Mouse (Mus musculus): Measurements from ENCODE around the gene Gng2. TPM values are rescaled to one million over a fixed set of nuclear protein-coding genes. Genes with fewer than 3 reads are reported as not detected.

Gene Gng2
- polyA plus RNA-seq, 1 experiment from 2014 or later: 390 TPM

DNA sequence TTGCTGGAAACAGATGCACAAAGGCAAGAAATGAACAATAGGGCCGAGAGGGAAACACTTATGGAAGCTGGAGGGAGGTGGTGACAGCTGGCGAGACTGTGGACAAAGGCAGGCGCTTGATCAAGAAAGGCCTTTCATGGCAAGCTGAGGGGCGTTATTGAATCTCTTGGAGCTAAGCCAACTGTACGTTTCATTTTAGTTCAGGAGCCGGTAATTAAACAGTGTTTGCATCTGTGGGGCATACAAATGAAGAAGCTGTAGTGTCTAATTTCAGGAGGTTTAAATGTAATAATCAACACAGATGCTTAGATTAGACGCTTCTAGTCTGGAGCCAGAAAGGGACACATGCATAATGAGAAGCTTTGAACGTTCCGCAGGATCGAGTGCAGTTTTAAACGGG lies 151.9 kb downstream of the Gng2 start:
- Histone ChIP-seq H3K9me3 (no peaks in the 10 kb centered on the region), H3K4me2 (peak overlapping the region; percentile 30), H3K4me3 (no peak overlapping the region), H3K36me3 (peaks cover 10% of the 10 kb centered on the region), H3K4me1 (replicated peaks) (peaks cover 30% of the 10 kb centered on the region), H3K27ac (replicated peaks) (peak overlapping the region; percentile 72), H3K9ac (peak overlapping the region; percentile 19; the same call in 1 of the 2 replicates), H3K27me3 (no peaks in the 10 kb centered on the region)
- no peak for ATAC-seq (ENCODE audit: low FRiP score, low read depth)
- WGBS: 14% methylated on average over 11 of the region's 11 CpGs

DNA sequence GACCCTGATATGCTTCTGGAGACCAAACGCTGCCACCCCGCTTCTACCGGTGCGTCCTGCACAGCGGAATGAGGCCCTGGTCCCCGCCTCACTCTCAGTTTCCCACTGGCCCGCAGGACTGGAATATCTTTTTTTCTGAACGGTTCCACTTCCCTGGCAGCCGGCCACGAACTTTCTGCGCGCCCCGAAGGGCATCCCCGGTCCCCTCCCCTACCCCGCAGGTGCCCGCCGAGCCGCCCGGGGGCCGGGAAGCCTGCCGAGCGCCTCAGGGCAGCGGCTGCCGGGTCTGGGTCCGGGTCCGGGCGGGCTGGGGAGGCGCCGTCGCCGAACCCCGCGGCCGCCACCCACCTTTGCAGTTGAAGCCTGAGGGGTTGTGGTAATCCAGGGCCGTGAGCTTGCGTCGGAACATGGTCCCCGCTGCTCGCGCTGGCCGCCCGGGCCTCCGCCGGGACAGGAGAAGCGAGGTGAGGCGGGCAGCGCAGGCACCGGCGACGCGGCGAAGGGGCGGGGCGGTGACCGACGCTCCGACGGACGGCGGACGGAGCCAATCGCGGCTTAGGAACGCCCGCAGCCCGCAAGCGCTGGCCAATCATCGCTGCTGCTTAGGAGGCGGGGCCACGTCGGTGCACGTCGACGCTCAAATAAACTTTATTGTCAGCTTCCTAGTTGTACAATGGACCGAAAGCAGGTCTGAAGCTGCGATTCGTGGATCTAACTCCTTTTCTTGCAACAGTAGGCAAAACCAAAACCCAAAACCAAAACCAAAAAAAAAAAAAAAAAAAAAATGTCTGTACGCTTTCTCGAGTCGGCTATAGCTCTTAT lies 153.9 kb downstream of the Gng2 start, which contains the start of gene Rtraf:
TSS of gene Rtraf (minus strand) at position 504 of the 822 bp plus-strand sequence.
- under 1% methylated on average over 71 of the region's 80 CpGs for WGBS
- Histone ChIP-seq H3K27ac (replicated peaks) (peak within 1 kb of the TSS; percentile 80), H3K9ac (peak within 1 kb of the TSS; percentile 84), H3K9me3 (no peaks in the 10 kb centered on the region), H3K4me2 (peak within 1 kb of the TSS; percentile 69), H3K4me1 (replicated peaks) (peaks cover 30% of the 10 kb centered on the region), H3K27me3 (no peaks in the 10 kb centered on the region), H3K36me3 (peaks cover 14% of the 10 kb centered on the region), H3K4me3 (peak within 1 kb of the TSS; percentile 77)
- peak; percentile 98 for ATAC-seq (ENCODE audit: low FRiP score, low read depth)

Other genes with a start within 250 kb of the Gng2 start
- 45.7 and 48.2 TPM in 2 replicates for gene Nid2, start 226.4 kb downstream of the Gng2 start, polyA plus RNA-seq (2015; fragmentation: Nextera tagmentation; extraction: Ambion mirVana)
- 145 and 161 TPM in 2 replicates for gene Rtraf, start 153.8 kb downstream of the Gng2 start, polyA plus RNA-seq (2015; fragmentation: Nextera tagmentation; extraction: Ambion mirVana)
- 12.0 and 12.1 TPM in 2 replicates for gene Saysd1, start 160.9 kb upstream of the Gng2 start, polyA plus RNA-seq (2015; fragmentation: Nextera tagmentation; extraction: Ambion mirVana)
- gene Kcnk5, start 204.2 kb upstream of the Gng2 start, polyA plus RNA-seq (2015; fragmentation: Nextera tagmentation; extraction: Ambion mirVana): 1.3 and 1.9 TPM in 2 replicates

Data from hindbrain, embryonic 15.5 days (tissue).